Mouse (Mus musculus) neural tube, embryonic 15.5 days (tissue): ENCODE data around the gene Sbf2. TPM values are rescaled to one million over a fixed set of nuclear protein-coding genes. Genes with fewer than 3 reads are reported as not detected.
"Not testable (repeated sequence)": the region's sequence is repeated elsewhere in the genome, so short reads cannot be mapped to it uniquely, and the experiment has no call there.

Experiments used
- ATAC-seq: fragments of 200-750 bp; cut with Nextera tagmentation; 2 replicates; pipeline ENCODE4 v1.8.0; 2017; ENCODE audit warnings: mild to moderate bottlenecking, moderate TSS enrichment, moderate library complexity; ENCODE audit not compliant: low FRiP score
- H3K27ac ChIP-seq: fragments of 300-500 bp; sonication (generic); replicated peaks from 2 replicates; pipeline ENCODE4 v1.5.1; 2015; ENCODE audit warnings: mild to moderate bottlenecking, inconsistent platforms
- H3K27me3 ChIP-seq: fragments of 300-500 bp; sonication (generic); replicated peaks from 2 replicates; pipeline ENCODE4 v1.6.1; 2015; ENCODE audit warnings: inconsistent platforms
- H3K36me3 ChIP-seq: fragments of 300-500 bp; sonication (generic); 2 replicates; pipeline ENCODE4 v1.6.1; 2015; ENCODE audit warnings: inconsistent platforms
- H3K4me1 ChIP-seq: fragments of 300-500 bp; sonication (generic); 2 replicates; pipeline ENCODE4 v1.6.1; 2015; ENCODE audit warnings: inconsistent platforms
- H3K4me2 ChIP-seq: fragments of 300-500 bp; sonication (generic); 2 replicates; pipeline ENCODE4 v1.6.1; 2015; ENCODE audit warnings: inconsistent platforms, mild to moderate bottlenecking, moderate library complexity
- H3K4me3 ChIP-seq: fragments of 300-500 bp; sonication (generic); replicated peaks from 2 replicates; pipeline ENCODE4 v1.5.1; 2015; ENCODE audit warnings: mild to moderate bottlenecking, inconsistent platforms
- H3K9ac ChIP-seq: fragments of 300-500 bp; sonication (generic); replicated peaks from 2 replicates; pipeline ENCODE4 v1.6.1; 2015; ENCODE audit warnings: mild to moderate bottlenecking, inconsistent platforms
- H3K9me3 ChIP-seq: fragments of 300-500 bp; sonication (generic); replicated peaks from 2 replicates; pipeline ENCODE4 v1.6.1; 2016; ENCODE audit warnings: inconsistent platforms
- WGBS: fragments of 180-500 bp; shearing (Covaris S2); methylation state at CpG from one replicate; pipeline ENCODE4 v1.1.7; 2015; ENCODE audit warnings: mixed read lengths; 5-methylcytosine and 5-hydroxymethylcytosine counted together
- polyA plus RNA-seq: library from polyadenylated mRNA; unstranded; fragments of >200 nt; fragmentation: Nextera tagmentation; extraction: Ambion mirVana; gene quantifications from 2 replicates; pipeline ENCODE4 v1.2.1, GENCODE M21; 2015

Gene Sbf2
- polyA plus RNA-seq, 1 experiment from 2014 or later, result 51.3 TPM

DNA sequence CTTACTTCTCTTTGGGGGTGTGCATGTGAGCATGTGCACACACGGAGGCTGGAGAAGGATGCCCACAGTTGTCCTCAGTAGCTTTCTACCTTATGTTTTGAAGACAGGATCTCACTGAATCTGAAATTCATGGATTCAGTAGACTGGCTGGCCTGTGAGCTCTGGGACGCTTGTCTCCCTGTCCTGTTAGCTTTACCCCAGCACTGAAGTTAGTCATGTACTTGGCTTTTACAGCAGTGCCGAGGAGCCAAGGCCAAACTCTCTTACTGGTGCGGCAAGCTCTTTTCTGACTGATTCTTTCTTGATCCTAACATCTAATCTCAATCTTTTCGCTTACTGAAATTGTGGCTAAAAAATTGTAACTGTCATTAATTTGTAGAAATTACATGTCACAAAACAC lies 151.3 kb downstream of the Sbf2 start:
- Histone ChIP-seq H3K9ac (no peak overlapping the region), H3K4me1 (no peaks in the 10 kb centered on the region), H3K27ac (no peak overlapping the region), H3K9me3 (no peaks in the 10 kb centered on the region), H3K4me3 (no peak overlapping the region), H3K27me3 (no peaks in the 10 kb centered on the region), H3K36me3 (no peaks in the 10 kb centered on the region), H3K4me2 (no peak overlapping the region)
- WGBS, result 89% methylated on average over 5 of the region's 5 CpGs
- ATAC-seq, result no peak

DNA sequence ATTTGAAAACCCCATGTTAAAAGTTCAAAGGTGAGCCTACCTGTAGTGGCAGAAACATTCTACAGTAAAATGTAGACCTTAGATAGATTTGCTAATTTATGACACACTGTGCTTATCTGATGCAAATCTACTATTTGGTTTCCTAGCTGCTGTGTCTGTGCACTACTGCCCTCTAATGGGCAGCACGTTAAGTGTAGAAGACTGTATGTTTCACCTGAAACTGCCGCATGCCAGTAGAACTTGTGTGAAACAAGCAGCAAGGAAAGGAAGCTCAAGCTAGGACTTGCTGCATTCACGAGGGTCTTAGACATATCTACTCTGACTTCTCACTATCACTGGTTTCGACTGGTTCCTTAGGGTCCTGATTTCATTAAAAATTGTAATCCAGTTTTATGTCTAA lies 182.4 kb downstream of the Sbf2 start:
- Histone ChIP-seq H3K4me3 (no peak overlapping the region), H3K4me2 (no peak overlapping the region), H3K27ac (no peak overlapping the region), H3K36me3 (peaks cover 5% of the 10 kb centered on the region; the same call in 1 of the 2 replicates), H3K4me1 (no peaks in the 10 kb centered on the region), H3K9ac (no peak overlapping the region), H3K9me3 (no peaks in the 10 kb centered on the region), H3K27me3 (no peaks in the 10 kb centered on the region)
- no peak for ATAC-seq
- WGBS, result 27% methylated on average over 4 of the region's 4 CpGs

- H3K4me1 ChIP-seq, result no peaks in the 10 kb centered on the region
- no peak overlapping the region for H3K9ac ChIP-seq
- no peak overlapping the region for H3K4me3 ChIP-seq
- H3K27me3 ChIP-seq, result no peaks in the 10 kb centered on the region
- H3K36me3 ChIP-seq, result peaks cover 24% of the 10 kb centered on the region
- no peaks in the 10 kb centered on the region for H3K9me3 ChIP-seq
- no peak overlapping the region for H3K4me2 ChIP-seq
- 88% methylated on average over 1 of the region's 1 CpGs for WGBS
- no peak overlapping the region for H3K27ac ChIP-seq
- no peak for ATAC-seq
These were observed 198.4 kb downstream of the Sbf2 start for GRCm38 (mm10) chr7:110416318-110416717.

GRCm38 (mm10) chr7:110414276-110414675 lies 200.4 kb downstream of the Sbf2 start:
- Histone ChIP-seq H3K27ac (no peak overlapping the region), H3K9ac (no peak overlapping the region), H3K27me3 (no peaks in the 10 kb centered on the region), H3K9me3 (no peaks in the 10 kb centered on the region), H3K4me1 (no peaks in the 10 kb centered on the region), H3K36me3 (peaks cover 26% of the 10 kb centered on the region), H3K4me2 (no peak overlapping the region), H3K4me3 (no peak overlapping the region)
- ATAC-seq, result no peak
- WGBS, result 80% methylated on average over 5 of the region's 5 CpGs

DNA sequence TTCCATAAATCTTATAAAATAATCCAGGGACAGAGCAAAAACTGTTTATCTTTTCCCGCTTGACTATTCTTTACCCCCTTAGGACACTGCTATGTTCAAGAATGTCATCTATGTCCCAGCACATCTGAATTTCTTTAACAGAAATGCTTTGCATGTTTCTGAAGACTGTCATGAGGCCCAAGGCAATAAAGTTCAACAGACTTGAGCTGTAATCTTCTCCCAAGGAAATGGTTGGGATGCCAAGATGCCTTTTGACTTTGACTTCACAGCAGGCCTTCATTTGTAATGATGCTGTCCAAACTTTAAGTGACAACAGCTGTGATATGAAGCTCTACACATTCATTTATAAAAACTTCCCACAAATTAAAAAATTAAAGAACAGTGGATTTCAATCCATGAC lies 212.6 kb downstream of the Sbf2 start:
- H3K9me3 ChIP-seq, result no peaks in the 10 kb centered on the region
- 0 out of 2 replicates have a peak, but pooled peaks cover 19% of the 10 kb centered on the region for H3K36me3 ChIP-seq
- no peak overlapping the region for H3K9ac ChIP-seq
- no peak overlapping the region for H3K4me2 ChIP-seq
- no peaks in the 10 kb centered on the region for H3K4me1 ChIP-seq
- ATAC-seq, result no peak
- WGBS, result 95% methylated on average over 1 of the region's 1 CpGs
- H3K4me3 ChIP-seq, result no peak overlapping the region
- H3K27ac ChIP-seq, result no peak overlapping the region
- H3K27me3 ChIP-seq, result no peaks in the 10 kb centered on the region

- H3K4me2 ChIP-seq, result no peak overlapping the region
- peaks cover 6% of the 10 kb centered on the region; the same call in 1 of the 2 replicates for H3K36me3 ChIP-seq
- ATAC-seq, result no peak
- no peaks in the 10 kb centered on the region for H3K4me1 ChIP-seq
- H3K27me3 ChIP-seq, result no peaks in the 10 kb centered on the region
- 93% methylated on average over 6 of the region's 6 CpGs for WGBS
- H3K4me3 ChIP-seq, result no peak overlapping the region
- H3K9ac ChIP-seq, result no peak overlapping the region
- H3K27ac ChIP-seq, result no peak overlapping the region
- no peaks in the 10 kb centered on the region for H3K9me3 ChIP-seq
These were observed 222.1 kb downstream of the Sbf2 start for GRCm38 (mm10) chr7:110392576-110392975.

GRCm38 (mm10) chr7:110391632-110392031 lies 223.1 kb downstream of the Sbf2 start:
- no peaks in the 10 kb centered on the region for H3K9me3 ChIP-seq
- H3K9ac ChIP-seq, result no peak overlapping the region
- 87% methylated on average over 2 of the region's 2 CpGs for WGBS
- ATAC-seq, result no peak
- H3K27ac ChIP-seq, result no peak overlapping the region
- no peaks in the 10 kb centered on the region for H3K4me1 ChIP-seq
- H3K27me3 ChIP-seq, result no peaks in the 10 kb centered on the region
- H3K36me3 ChIP-seq, result peaks cover 2% of the 10 kb centered on the region; the same call in 1 of the 2 replicates
- no peak overlapping the region for H3K4me3 ChIP-seq
- no peak overlapping the region for H3K4me2 ChIP-seq

DNA sequence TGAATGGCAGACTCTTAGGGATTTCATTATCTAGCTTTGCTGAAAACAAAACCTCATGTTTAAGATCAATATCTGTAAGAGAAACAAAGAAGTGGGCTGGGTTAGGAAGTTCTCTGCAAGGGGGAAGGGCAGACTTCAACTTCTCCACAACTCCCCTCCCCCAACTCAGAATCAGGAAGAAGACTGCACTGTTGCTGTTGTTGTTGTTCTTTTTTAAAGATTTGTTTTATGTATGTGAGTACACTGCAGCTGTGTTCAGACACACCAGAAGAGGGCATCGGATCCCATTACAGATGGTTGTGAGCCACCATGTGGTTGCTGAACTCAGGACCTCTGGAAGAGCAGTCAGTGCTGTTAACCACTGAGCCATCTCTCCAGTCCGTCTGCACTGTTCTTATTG lies 225.8 kb downstream of the Sbf2 start:
- 76% methylated on average over 2 of the region's 2 CpGs for WGBS

GRCm38 (mm10) chr7:110387565-110387964 lies 227.2 kb downstream of the Sbf2 start:
- Histone ChIP-seq H3K27me3 (no peaks in the 10 kb centered on the region), H3K27ac (no peak overlapping the region), H3K36me3 (peaks cover 2% of the 10 kb centered on the region; the same call in 1 of the 2 replicates), H3K4me3 (no peak overlapping the region), H3K4me1 (no peaks in the 10 kb centered on the region), H3K4me2 (no peak overlapping the region), H3K9ac (no peak overlapping the region), H3K9me3 (no peaks in the 10 kb centered on the region)
- no peak for ATAC-seq
- 43% methylated on average over 2 of the region's 2 CpGs for WGBS

More for the DNA sequence above, 225.8 kb downstream of the Sbf2 start:
- H3K9ac ChIP-seq, H3K4me2 ChIP-seq, ATAC-seq, H3K4me3 ChIP-seq, H3K4me1 ChIP-seq, H3K27ac ChIP-seq, H3K36me3 ChIP-seq, H3K9me3 ChIP-seq, H3K27me3 ChIP-seq: not testable (repeated sequence)

- Histone ChIP-seq H3K27me3 (no peaks in the 10 kb centered on the region), H3K27ac (no peak overlapping the region), H3K4me3 (no peak overlapping the region), H3K9ac (no peak overlapping the region), H3K36me3 (no peaks in the 10 kb centered on the region), H3K4me1 (no peaks in the 10 kb centered on the region), H3K9me3 (no peaks in the 10 kb centered on the region), H3K4me2 (no peak overlapping the region)
- 100% methylated on average over 1 of the region's 1 CpGs for WGBS
- no peak for ATAC-seq
These were observed 229.2 kb downstream of the Sbf2 start for GRCm38 (mm10) chr7:110385482-110385881.

GRCm38 (mm10) chr7:110384343-110384742 lies 230.4 kb downstream of the Sbf2 start:
- Histone ChIP-seq H3K9me3 (no peaks in the 10 kb centered on the region), H3K27me3 (no peaks in the 10 kb centered on the region), H3K9ac (no peak overlapping the region), H3K36me3 (no peaks in the 10 kb centered on the region), H3K4me2 (no peak overlapping the region), H3K4me3 (no peak overlapping the region), H3K27ac (no peak overlapping the region), H3K4me1 (no peaks in the 10 kb centered on the region)
- ATAC-seq, result no peak

DNA sequence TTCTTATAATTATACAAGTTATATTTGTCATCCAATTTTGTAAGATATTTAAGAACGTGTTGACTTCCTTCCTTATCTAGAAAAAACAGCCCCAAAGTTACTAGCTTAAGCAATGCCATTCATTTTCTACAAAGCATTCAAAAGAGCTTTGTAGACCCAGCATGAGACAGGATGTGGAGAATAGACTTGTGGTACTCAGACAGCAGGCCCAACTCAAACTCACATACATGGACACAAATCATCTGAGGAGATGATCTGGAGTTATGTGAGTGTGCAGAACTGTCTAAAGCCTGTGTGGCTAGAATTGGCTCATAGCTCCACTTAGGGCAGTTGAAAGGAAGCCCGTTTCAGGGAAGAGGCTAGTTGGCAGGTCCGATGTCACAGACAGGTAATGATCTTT lies 233.1 kb downstream of the Sbf2 start:
- 87% methylated on average over 3 of the region's 3 CpGs for WGBS
- no peak overlapping the region for H3K27ac ChIP-seq
- 0 out of 2 replicates have a peak, but pooled peaks cover 3% of the 10 kb centered on the region for H3K36me3 ChIP-seq
- ATAC-seq, result no peak
- H3K27me3 ChIP-seq, result no peaks in the 10 kb centered on the region
- no peak overlapping the region for H3K9ac ChIP-seq
- no peaks in the 10 kb centered on the region for H3K9me3 ChIP-seq
- H3K4me1 ChIP-seq, result no peaks in the 10 kb centered on the region
- H3K4me3 ChIP-seq, result no peak overlapping the region
- no peak overlapping the region for H3K4me2 ChIP-seq
